Mouse (Mus musculus) retina, embryonic 14.5 days (tissue): Measurements from ENCODE around the gene Nsg2.
A peak's percentile ranks its signal among the peaks of the same experiment; 100 is the strongest.

Source experiments
- DNase-seq: peaks from one replicate; pipeline ENCODE4 v3.0.0-alpha.2; 2015; ENCODE audit warnings: low spot score

Gene Nsg2

DNA sequence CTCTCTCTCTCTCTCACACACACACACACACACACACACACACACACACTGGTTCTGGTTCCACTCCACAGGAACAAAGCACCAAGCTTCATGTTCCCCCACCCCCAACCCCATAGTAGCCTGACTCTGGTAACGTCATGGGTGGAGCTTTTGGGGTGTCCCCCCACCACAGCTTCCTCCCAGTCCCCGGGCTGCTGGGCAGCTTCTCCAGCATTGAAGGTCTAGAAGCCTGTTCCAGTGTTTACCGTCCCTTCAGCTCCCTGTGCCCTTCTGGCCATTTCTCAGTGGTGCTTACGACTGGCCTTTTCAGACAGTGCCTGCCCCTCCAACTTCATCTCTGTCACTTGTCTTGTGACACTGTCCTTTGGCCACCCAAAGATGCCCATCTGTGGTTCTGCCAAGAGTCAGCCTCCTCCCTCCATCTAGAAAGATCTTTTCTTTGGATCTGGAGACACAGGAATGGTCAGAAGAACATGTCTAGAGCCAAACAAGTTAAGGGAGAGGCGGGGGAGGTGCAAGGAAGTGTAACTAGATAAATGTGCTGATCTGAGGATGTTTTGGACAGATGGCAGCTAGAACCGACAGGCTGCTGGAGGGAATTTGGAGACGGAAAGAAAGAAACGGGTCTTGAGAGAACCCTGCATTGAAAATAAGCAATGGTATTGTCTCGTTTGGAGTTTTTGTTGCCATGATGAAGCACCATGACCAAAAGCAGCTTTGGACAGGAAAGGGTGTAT is 11.8 kb downstream of the Nsg2 start:
- DNase-seq: no peak

DNA sequence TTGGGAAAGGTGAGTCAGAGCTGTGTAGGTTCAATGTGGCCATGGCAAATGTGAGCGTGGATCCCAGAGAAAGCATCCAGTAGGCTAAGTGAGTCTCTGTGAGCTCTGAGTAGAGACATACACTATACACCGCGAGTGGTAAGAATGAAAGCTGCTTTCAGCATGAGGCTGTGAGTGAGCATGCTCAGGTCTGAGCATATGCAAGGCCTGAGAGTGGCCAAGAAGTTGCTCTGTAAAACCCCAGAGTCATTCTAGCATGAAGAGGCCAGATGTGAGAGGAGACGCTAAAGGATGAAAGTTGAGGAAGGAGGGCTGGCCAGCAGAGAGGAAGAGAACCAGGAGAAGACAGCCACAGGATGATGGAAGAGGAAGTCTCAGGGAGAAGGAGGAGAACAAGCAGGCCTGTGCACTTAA is 12.8 kb downstream of the Nsg2 start:
- DNase-seq: no peak

GRCm38 (mm10) chr11:32013561-32013960 is 13.3 kb downstream of the Nsg2 start:
- DNase-seq: no peak

- no peak for DNase-seq
Measured at GRCm38 (mm10) chr11:32018201-32018600, 17.9 kb downstream of the Nsg2 start.

DNA sequence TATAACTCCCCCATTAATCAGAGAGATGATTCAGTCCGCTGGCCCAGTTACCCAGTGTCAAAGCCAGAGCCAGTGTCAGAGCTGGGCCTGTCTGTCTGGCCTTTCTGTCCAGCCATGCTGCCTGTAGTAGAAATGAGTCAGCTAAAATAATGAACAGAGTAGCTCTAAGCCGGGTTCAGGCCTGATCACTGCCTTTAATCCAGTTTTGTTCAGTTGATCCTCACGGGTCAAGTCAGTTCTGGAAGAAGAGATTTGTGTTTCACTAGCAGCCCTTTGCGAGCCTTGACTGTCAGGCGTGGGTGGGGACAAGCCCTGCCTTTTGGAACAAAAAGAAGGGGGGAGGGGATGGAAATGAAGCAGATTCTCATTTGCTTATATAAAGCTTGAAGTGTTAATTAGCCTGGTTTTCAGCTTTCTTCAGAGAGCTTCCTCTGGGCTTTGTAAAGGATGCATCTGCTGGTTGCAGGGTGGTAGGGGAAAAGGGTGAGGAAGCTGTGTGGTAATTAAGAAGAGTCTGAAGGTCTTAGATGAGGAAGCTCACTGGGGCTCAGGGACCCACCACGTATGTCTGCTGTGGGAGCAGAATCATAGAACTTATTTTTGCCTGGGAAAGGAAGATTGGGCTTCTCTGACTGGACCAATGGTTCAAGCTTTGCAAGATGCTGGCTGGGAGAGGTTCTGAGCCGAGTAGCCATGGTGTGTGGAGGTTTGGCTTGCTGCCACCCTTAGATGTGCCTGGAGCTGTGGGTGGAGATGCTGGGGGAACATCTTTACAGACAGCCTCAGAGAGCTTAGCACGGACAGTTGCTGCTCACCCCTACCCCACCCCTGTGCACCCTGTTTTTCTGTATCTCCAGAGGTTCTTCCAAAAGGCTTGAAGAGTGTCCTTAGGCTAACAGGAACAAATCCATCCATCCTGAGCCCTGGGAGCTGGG is 20.0 kb downstream of the Nsg2 start:
- no peak for DNase-seq

DNA sequence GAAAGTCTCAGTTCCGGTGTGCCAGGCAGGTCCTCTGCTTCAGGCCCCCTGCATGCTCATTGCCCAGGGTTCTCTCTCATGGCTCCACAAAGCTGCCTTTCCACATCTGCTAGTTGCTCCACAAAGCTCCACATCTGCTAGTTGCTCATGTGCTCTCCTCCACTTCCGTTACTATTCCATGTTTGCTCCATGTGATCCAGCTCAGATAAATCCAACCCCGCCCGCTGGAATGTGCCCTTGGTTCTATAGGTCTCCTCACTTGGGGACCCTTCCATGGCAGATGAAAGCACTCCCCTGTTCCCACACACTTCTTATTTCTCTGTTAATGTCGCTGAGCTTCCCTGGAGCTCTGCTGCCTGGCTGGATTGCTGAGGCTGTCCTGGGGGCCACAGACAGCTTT is 26.4 kb downstream of the Nsg2 start:
- DNase-seq: no peak

- peak; percentile 65 for DNase-seq
Measured at GRCm38 (mm10) chr11:32027474-32028342, 27.4 kb downstream of the Nsg2 start.

DNA sequence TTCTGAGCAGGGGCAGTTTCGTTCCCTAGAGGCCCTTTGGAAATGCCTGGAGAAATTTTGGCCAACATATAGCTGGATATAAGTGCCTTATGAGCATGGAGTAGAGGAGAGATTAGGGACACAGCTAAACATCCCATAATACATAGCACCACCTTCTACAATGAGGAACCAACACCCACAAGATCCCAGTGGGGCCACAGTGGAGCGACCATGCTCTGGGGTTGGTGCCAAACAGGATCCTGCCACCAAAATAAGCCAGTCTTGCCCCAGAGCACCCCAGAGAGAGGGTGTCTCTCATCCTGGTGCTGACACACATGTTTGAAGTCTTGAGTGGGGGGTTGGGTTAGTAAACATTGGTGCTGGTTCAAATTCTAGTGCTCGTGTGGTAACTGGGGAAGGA is 28.3 kb downstream of the Nsg2 start:
- DNase-seq: no peak

- no peak for DNase-seq
Measured at GRCm38 (mm10) chr11:32029356-32029755, 29.1 kb downstream of the Nsg2 start.

- DNase-seq: no peak
Measured at GRCm38 (mm10) chr11:32031396-32031795, 31.1 kb downstream of the Nsg2 start.

DNA sequence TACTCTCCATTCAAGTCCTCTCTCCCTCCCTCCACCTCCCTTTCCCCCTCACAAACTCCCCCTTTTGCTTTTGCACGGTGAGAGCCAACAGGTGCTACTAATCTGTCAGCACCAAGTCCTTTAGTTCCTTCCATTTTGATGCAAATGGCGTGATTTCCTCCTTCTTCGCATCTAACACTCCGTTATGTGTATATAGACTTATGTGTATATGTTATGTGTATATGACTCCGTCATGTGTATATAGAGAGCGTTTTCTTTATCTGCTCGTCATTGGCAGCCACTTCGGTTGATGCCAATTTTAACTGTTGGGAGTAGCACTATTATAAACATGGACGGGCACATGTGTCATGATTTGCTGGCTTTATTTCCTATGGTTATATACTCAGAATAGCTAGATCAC is 31.8 kb downstream of the Nsg2 start:
- no peak for DNase-seq

- DNase-seq: no peak
Measured at GRCm38 (mm10) chr11:32035831-32036230, 35.6 kb downstream of the Nsg2 start.

DNA sequence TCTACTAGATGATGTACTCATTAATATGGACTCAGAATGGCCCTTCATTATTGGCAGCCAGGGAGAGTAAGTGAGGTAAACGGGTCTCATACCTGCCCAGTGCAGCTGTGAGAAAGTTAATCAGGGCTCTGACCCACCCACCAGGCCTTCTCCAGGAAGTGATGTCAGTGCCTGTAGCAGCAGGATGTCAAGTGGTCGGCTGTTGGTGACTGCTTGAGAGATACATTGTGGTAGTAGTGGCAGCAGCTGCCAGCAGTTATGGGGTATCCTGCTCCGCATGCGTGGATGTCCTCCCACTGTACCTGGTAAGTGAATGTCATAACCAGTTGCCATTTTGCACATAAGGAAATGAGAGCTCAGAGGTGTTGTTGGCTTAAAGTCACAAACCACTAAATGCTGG is 39.4 kb downstream of the Nsg2 start:
- no peak for DNase-seq

GRCm38 (mm10) chr11:32057389-32057788 is 57.1 kb downstream of the Nsg2 start:
- peak; percentile 34 for DNase-seq

- no peak for DNase-seq
Measured at GRCm38 (mm10) chr11:32057861-32058260, 57.6 kb downstream of the Nsg2 start.

DNA sequence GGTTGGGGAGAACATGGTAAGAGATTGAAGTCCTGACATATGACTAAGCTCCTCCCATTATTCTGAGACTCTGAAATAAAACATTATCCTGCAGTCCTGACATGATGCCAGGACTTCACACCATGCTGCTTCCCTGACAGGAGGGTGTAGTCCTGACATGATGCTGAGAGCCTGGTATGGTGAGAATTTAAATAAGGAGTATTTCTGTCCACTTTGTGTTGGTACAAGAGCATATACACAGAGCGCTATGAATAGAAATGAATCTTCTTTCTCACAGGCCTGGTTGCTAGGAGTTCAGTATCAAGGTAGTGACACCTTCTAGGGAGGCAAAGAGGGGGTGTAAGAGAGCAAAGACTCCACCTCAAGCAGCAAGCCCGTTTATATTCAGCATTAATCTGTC is 60.8 kb downstream of the Nsg2 start:
- DNase-seq: no peak

- DNase-seq: no peak
Measured at GRCm38 (mm10) chr11:32061874-32062273, 61.6 kb downstream of the Nsg2 start.

DNA sequence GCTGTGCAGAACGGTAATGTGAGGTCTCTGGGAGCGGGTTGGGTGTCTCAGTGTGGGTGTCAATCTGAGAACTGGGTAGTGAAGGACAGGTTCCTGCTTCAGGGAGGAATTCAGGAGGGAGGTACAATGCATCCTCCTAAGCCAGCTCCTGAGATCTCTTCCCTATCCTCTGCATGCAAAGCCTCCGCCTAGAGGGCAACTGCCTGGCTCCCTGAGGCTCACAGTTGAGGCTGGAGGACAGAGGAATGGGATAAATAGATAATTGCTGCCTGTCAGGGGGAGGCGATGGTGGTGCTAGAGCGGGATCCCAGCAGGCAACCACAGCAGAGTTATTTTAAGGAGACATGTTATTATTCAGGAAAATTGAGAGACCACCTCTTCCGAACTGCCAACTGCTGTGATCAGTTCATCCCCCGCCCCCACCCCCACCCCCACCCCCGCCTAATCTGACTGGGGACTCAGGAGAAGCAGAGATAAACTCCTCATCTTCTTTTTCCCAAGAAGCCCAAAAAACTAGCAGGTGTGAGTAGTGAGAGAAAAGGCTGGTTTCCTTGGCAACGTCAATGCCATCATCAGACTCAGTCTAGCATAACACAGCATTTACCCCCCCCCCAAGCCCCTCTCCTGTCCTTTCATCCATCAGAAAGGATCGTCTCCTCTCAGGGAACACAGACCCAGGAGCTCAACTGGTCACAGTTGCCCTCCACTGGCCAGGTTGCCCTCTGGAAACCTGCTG is 63.7 kb downstream of the Nsg2 start:
- DNase-seq: peak; percentile 23

- DNase-seq: no peak
Measured at GRCm38 (mm10) chr11:32064511-32064862, 64.2 kb downstream of the Nsg2 start.

DNA sequence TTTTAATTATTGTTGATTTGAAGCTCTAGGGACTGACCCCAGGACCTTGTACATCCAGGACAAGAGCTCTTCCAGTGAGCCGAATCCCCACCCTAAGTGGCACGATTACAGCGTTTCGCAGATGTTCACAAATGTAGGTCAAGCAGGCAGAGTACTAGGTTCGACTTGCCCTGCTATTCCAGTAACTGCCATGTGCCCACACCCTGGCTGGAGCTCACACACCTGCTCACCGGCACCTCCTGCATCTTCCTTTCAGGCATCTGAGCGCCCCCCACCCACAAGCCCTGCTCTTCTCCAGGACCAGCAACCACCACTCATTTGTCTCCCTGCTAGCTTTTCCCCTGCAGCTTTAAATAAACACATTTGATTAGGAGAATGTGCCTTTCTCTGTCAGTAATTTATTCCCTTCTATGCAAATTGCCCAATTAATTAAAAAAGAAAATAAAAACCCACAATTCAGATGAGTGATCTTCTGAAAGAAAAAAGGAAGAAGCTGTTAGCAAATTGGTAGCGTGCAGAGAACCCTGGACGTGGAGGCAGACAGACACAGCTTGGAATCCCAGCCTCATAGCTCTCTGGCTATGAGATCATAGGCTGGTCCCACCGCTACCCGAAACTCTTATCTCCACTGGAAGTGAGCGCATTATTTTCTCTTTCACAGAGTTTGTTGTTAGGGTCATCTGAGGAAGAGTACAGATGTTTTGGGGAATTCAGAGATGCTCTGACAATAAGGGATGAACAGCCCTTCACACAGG is 68.7 kb downstream of the Nsg2 start:
- DNase-seq: no peak

DNA sequence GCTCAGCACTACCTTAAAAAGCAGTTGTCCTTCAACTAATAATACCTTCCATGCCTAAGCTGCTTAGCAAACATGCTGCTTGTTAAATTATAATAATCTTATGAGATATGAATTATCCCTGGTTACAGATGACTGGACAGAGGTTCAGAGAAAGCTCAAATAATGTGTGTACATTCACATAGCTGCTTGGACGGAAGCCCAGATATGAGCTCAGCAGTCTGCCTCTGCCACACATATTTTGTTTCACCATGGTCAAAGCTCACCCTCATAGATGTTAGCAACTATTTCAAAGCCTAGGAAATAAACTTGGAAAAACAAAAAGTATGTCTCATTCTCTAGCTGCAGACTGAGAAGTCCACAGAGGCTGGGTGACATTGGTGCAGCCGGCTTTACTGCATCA is 74.9 kb downstream of the Nsg2 start:
- no peak for DNase-seq
